Comparison of ENCODE assay signal across 12 mouse cellular contexts in the genomic region with DNA sequence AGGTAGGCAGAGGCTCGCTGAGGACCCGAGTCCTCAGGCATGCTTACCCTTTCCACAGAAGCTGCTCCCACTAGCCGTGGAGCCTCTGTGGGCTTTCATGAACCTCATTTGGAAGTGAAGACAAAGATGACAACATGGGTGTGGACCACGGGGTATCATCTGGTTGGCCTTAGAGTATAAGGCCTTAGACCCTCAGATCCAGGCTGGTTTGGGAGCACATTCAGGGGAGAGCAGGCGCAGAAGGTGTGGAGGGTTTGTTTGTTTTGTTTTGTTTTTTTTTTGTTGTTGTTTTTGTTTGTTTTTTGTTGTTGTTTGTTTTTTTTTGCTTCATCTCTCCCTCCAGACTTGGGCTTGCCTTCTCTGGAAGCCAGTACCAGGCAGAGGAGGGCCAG. TPM values are rescaled to one million over a fixed set of nuclear protein-coding genes. Genes with fewer than 3 reads are reported as not detected.
DNase-seq lines count a peak whose midpoint lies in the region; ATAC-seq and TF ChIP-seq lines count a peak whose summit lies in the region.
"Had no signal": no experiment of that assay in that cellular context is flagged by ENCODE, and none has a peak within 500 bp of the region (broad histone marks: within the 10 kb centered on the region; RNA-seq: fewer than 3 reads in every experiment).

No protein-coding gene starts in this region.

- intact Hi-C loops in gastrocnemius, adult 2 months (cut with DNase I), result loop anchor here (5.0 kb wide), 2 partner anchors 299 to 424 kb away; a partner anchor contains a TSS

- no peak overlapping the region for H3K4me2 ChIP-seq in limb, embryonic 15.5 days
- no peak overlapping the region for H3K4me2 ChIP-seq in forebrain, postnatal 0 days (ENCODE audit: low read depth)
- no peak overlapping the region for H3K4me2 ChIP-seq in midbrain, postnatal 0 days (ENCODE audit: low read depth, low read length, poor library complexity, severe bottlenecking)

- WGBS in limb, embryonic 15.5 days, result 64% methylated on average over 5 of the region's 5 CpGs
- 64% methylated on average over 5 of the region's 5 CpGs for WGBS in limb, embryonic 10.5 days
- WGBS in forebrain, postnatal 0 days, result 60% methylated on average over 5 of the region's 5 CpGs
- WGBS in midbrain, postnatal 0 days, result 49% methylated on average over 5 of the region's 5 CpGs

- H3K4me3 ChIP-seq in gastrocnemius, adult 2 months, result 0 out of 2 replicates have a peak overlapping the region, but pooled peaks have one; percentile 69
- H3K4me3 ChIP-seq in limb, embryonic 15.5 days, result no peak overlapping the region
- H3K4me3 ChIP-seq in limb, embryonic 10.5 days, result no peak overlapping the region
- no peak overlapping the region for H3K4me3 ChIP-seq in forebrain, postnatal 0 days (ENCODE audit: low read depth, low read length)
- H3K4me3 ChIP-seq in midbrain, postnatal 0 days (ENCODE audit: low read depth, low read length), result no peak overlapping the region

- peaks cover 43% of the 10 kb centered on the region for H3K4me1 ChIP-seq in limb, embryonic 15.5 days
- peaks cover 22% of the 10 kb centered on the region for H3K4me1 ChIP-seq in limb, embryonic 10.5 days
- peaks cover 59% of the 10 kb centered on the region for H3K4me1 ChIP-seq in forebrain, postnatal 0 days (ENCODE audit: insufficient read depth)
- H3K4me1 ChIP-seq in midbrain, postnatal 0 days (ENCODE audit: insufficient read depth, low read length), result peaks cover 45% of the 10 kb centered on the region

- H3K27ac ChIP-seq in gastrocnemius, adult 2 months, result peak overlapping the region; percentile 96
- peak overlapping the region; percentile 69 for H3K27ac ChIP-seq in limb, embryonic 15.5 days
- H3K27ac ChIP-seq in limb, embryonic 10.5 days, result no peak overlapping the region
- H3K27ac ChIP-seq in forebrain, postnatal 0 days (ENCODE audit: low read depth, low read length), result peak overlapping the region; percentile 52; the same call in 1 of the 2 replicates
- peak overlapping the region; percentile 57; the same call in 1 of the 2 replicates for H3K27ac ChIP-seq in midbrain, postnatal 0 days (ENCODE audit: low read depth, low read length)

- no peak for ATAC-seq in limb, embryonic 15.5 days (ENCODE audit: insufficient number of reproducible peaks, low FRiP score, low TSS enrichment, low read depth)
- ATAC-seq in forebrain, postnatal 0 days, result no peak
- no peak for ATAC-seq in midbrain, postnatal 0 days (ENCODE audit: low FRiP score)

- H3K9me3 ChIP-seq in limb, embryonic 15.5 days, result no peaks in the 10 kb centered on the region
- no peaks in the 10 kb centered on the region for H3K9me3 ChIP-seq in limb, embryonic 10.5 days (replicated peaks)
- no peaks in the 10 kb centered on the region for H3K9me3 ChIP-seq in forebrain, postnatal 0 days (ENCODE audit: low read length)
- H3K9me3 ChIP-seq in midbrain, postnatal 0 days (ENCODE audit: low read length), result no peaks in the 10 kb centered on the region

- no peak for TF ChIP-seq CTCF in gastrocnemius, adult 2 months (IDR thresholded peaks at IDR 0.05)
- no peak for TF ChIP-seq CTCF in forebrain, postnatal 0 days (IDR thresholded peaks at IDR 0.05; ENCODE audit: low read depth)
- TF ChIP-seq CTCF in midbrain, postnatal 0 days (IDR thresholded peaks at IDR 0.05), result no peak

- H3K27me3 ChIP-seq in limb, embryonic 15.5 days, result no peaks in the 10 kb centered on the region
- peaks cover 20% of the 10 kb centered on the region for H3K27me3 ChIP-seq in limb, embryonic 10.5 days (ENCODE audit: low read depth, poor library complexity, severe bottlenecking)
- 0 out of 2 replicates have a peak, but pooled peaks cover 3% of the 10 kb centered on the region for H3K27me3 ChIP-seq in forebrain, postnatal 0 days (ENCODE audit: insufficient read depth, low read length)
- H3K27me3 ChIP-seq in midbrain, postnatal 0 days (ENCODE audit: insufficient read depth, low read length), result 0 out of 2 replicates have a peak, but pooled peaks cover 3% of the 10 kb centered on the region

- DNase-seq in gastrocnemius, adult 2 months, result no peak
- DNase-seq in gastrocnemius, adult 8-10 months (ENCODE audit: low spot score in 2 of 2), result no peak
- no peak for DNase-seq in limb, embryonic 10.5 days (ENCODE audit: low spot score)
- DNase-seq in forebrain, postnatal 0 days, result no peak
- DNase-seq in midbrain, postnatal 0 days (ENCODE audit: low spot score), result no peak
- no peak for DNase-seq in kidney, adult 9 months
- no peak for DNase-seq in lung, postnatal 4 days
- DNase-seq: cerebellum, adult 9-10 months; gastrocnemius, postnatal 14 days; kidney, adult 2 months; lung, postnatal 10 days had no signal

- H3K9ac ChIP-seq in limb, embryonic 15.5 days, result no peak overlapping the region
- no peak overlapping the region for H3K9ac ChIP-seq in forebrain, postnatal 0 days
- H3K9ac ChIP-seq in midbrain, postnatal 0 days (replicated peaks; ENCODE audit: low read length, poor library complexity, severe bottlenecking), result no peak overlapping the region

- no peaks in the 10 kb centered on the region for H3K36me3 ChIP-seq in limb, embryonic 15.5 days
- H3K36me3 ChIP-seq in limb, embryonic 10.5 days, result no peaks in the 10 kb centered on the region
- no peaks in the 10 kb centered on the region for H3K36me3 ChIP-seq in forebrain, postnatal 0 days (ENCODE audit: insufficient read depth)
- H3K36me3 ChIP-seq in midbrain, postnatal 0 days (ENCODE audit: insufficient read depth, low read length), result no peaks in the 10 kb centered on the region

RNA-seq across cellular contexts. Expression of a gene that starts 36.6 kb away (rescaled TPM):
- total RNA-seq in gastrocnemius, adult 2 months (2021), result 10 to 100 TPM; 25.5 to 26.1 TPM
- 10 to 100 TPM; 22.8 to 25.8 (median 24.8) TPM for total RNA-seq in gastrocnemius, adult 8-10 months (2022)
- polyA plus RNA-seq in limb, embryonic 15.5 days (2015; fragmentation: Nextera tagmentation; extraction: Ambion mirVana), result 83.2 and 83.3 TPM in 2 replicates
- 48.7 and 60.3 TPM in 2 replicates for polyA plus RNA-seq in limb, embryonic 10.5 days (2016; fragmentation: Nextera tagmentation; extraction: Ambion mirVana)
- total RNA-seq in forebrain, postnatal 0 days (2014; rRNA removed), result 45.0 and 69.2 TPM in 2 replicates
- 35.0 and 41.4 TPM in 2 replicates for polyA plus RNA-seq in forebrain, postnatal 0 days (2015; fragmentation: Nextera tagmentation; extraction: Ambion mirVana)
- 65.7 and 69.7 TPM in 2 replicates for total RNA-seq in midbrain, postnatal 0 days (2014; rRNA removed)
- 52.7 and 67.5 TPM in 2 replicates for polyA plus RNA-seq in midbrain, postnatal 0 days (2015; fragmentation: Nextera tagmentation; extraction: Ambion mirVana)

RNA-seq across cellular contexts. Expression of a gene that starts 40.1 kb away (rescaled TPM):
- total RNA-seq in gastrocnemius, adult 2 months (2021), result 1 to 10 TPM; 6.6 to 7.5 TPM
- 1 to 10 TPM; 5.9 to 9.6 (median 7.8) TPM for total RNA-seq in gastrocnemius, adult 8-10 months (2022)
- 99.4 and 100 TPM in 2 replicates for polyA plus RNA-seq in limb, embryonic 15.5 days (2015; fragmentation: Nextera tagmentation; extraction: Ambion mirVana)
- 281 and 283 TPM in 2 replicates for polyA plus RNA-seq in limb, embryonic 10.5 days (2016; fragmentation: Nextera tagmentation; extraction: Ambion mirVana)
- 14.8 and 19.3 TPM in 2 replicates for total RNA-seq in forebrain, postnatal 0 days (2014; rRNA removed)
- 14.1 and 14.9 TPM in 2 replicates for polyA plus RNA-seq in forebrain, postnatal 0 days (2015; fragmentation: Nextera tagmentation; extraction: Ambion mirVana)
- 11.4 and 16.2 TPM in 2 replicates for total RNA-seq in midbrain, postnatal 0 days (2014; rRNA removed)
- polyA plus RNA-seq in midbrain, postnatal 0 days (2015; fragmentation: Nextera tagmentation; extraction: Ambion mirVana), result 7.6 and 7.7 TPM in 2 replicates
